Mouse (Mus musculus) lung, adult 18-20 months (tissue): ENCODE results near the gene Stmn1.

Experiments used
- DNase-seq, 2 experiments: peaks; one replicate each; pipeline ENCODE4 v3.0.0; 2022; ENCODE audit warnings: mixed read lengths in 2 of 2

Gene Stmn1

GRCm38 (mm10) chr4:134516981-134517380 is 48.9 kb downstream of the Stmn1 start:
- DNase-seq = no peak

GRCm38 (mm10) chr4:134517719-134518118 is 49.6 kb downstream of the Stmn1 start:
- no peak for DNase-seq

GRCm38 (mm10) chr4:134518541-134518940 is 50.4 kb downstream of the Stmn1 start:
- DNase-seq = no peak

- DNase-seq = no peak
Observed at GRCm38 (mm10) chr4:134519281-134519680, 51.2 kb downstream of the Stmn1 start.
